Mouse (Mus musculus): Measurements from ENCODE around the gene Spin1.

Gene Spin1

GRCm38 (mm10) chr13:51147106-51147505 lies 46.4 kb downstream of the Spin1 start:
- DNase-seq: no peak

- DNase-seq: no peak
Measured at GRCm38 (mm10) chr13:51152966-51153669, 52.4 kb downstream of the Spin1 start.

GRCm38 (mm10) chr13:51153670-51154030 lies 53.0 kb downstream of the Spin1 start:
- no peak for DNase-seq

GRCm38 (mm10) chr13:51155178-51156013 lies 54.7 kb downstream of the Spin1 start:
- no peak for DNase-seq

GRCm38 (mm10) chr13:51156014-51156386 lies 55.3 kb downstream of the Spin1 start:
- DNase-seq: no peak

GRCm38 (mm10) chr13:51157291-51157690 lies 56.6 kb downstream of the Spin1 start:
- no peak for DNase-seq

GRCm38 (mm10) chr13:51161672-51162071 lies 61.0 kb downstream of the Spin1 start:
- DNase-seq: no peak

- no peak for DNase-seq
Measured at GRCm38 (mm10) chr13:51162246-51162645, 61.6 kb downstream of the Spin1 start.

GRCm38 (mm10) chr13:51166711-51167110 lies 66.0 kb downstream of the Spin1 start:
- DNase-seq: no peak

GRCm38 (mm10) chr13:51170215-51170614 lies 69.5 kb downstream of the Spin1 start:
- no peak for DNase-seq

GRCm38 (mm10) chr13:51170691-51171680 lies 70.3 kb downstream of the Spin1 start, which contains the start of gene Nxnl2:
TSS of gene Nxnl2 (plus strand) at chr13:51171022.
- DNase-seq: peak; percentile 11

GRCm38 (mm10) chr13:51172601-51173000 lies 71.9 kb downstream of the Spin1 start:
- DNase-seq: no peak

- DNase-seq: no peak
Measured at GRCm38 (mm10) chr13:51178932-51179331, 78.3 kb downstream of the Spin1 start.

GRCm38 (mm10) chr13:51179362-51179761 lies 78.7 kb downstream of the Spin1 start:
- DNase-seq: no peak

GRCm38 (mm10) chr13:51182236-51182635 lies 81.6 kb downstream of the Spin1 start:
- no peak for DNase-seq

- DNase-seq: no peak
Measured at GRCm38 (mm10) chr13:51184896-51185295, 84.2 kb downstream of the Spin1 start.

- no peak for DNase-seq
Measured at GRCm38 (mm10) chr13:51190336-51190735, 89.7 kb downstream of the Spin1 start.

GRCm38 (mm10) chr13:51191416-51192140 lies 90.9 kb downstream of the Spin1 start:
- no peak for DNase-seq

GRCm38 (mm10) chr13:51193893-51194292 lies 93.2 kb downstream of the Spin1 start:
- no peak for DNase-seq

GRCm38 (mm10) chr13:51197699-51198098 lies 97.0 kb downstream of the Spin1 start:
- no peak for DNase-seq

- DNase-seq: no peak
Measured at GRCm38 (mm10) chr13:51198186-51198585, 97.5 kb downstream of the Spin1 start.
